Mouse (Mus musculus) limb, embryonic 13.5 days (tissue): ENCODE measurements at regions not wholly inside any gene's neighbourhood (a gene's known extent, or its start where the extent isn't known, plus 50 kb on each side); places are given as distances from the start of the nearest gene placed in this dataset.

Experiments
- ATAC-seq: fragments of 200-750 bp; cut with Nextera tagmentation; 2 replicates; pipeline ENCODE4 v1.8.0; 2017; ENCODE audit warnings: low read depth, moderate number of reproducible peaks, moderate TSS enrichment; ENCODE audit not compliant: low FRiP score
- H3K27ac ChIP-seq: fragments of 300-500 bp; sonication (generic); 2 replicates; pipeline ENCODE4 v1.5.1; 2015; ENCODE audit warnings: inconsistent platforms, mild to moderate bottlenecking, moderate library complexity
- H3K27me3 ChIP-seq: fragments of 300-500 bp; sonication (generic); 2 replicates; pipeline ENCODE4 v1.6.1; 2015; ENCODE audit warnings: mild to moderate bottlenecking, inconsistent platforms
- H3K36me3 ChIP-seq: fragments of 300-500 bp; sonication (generic); 2 replicates; pipeline ENCODE4 v1.6.1; 2015; ENCODE audit warnings: inconsistent platforms, mild to moderate bottlenecking, moderate library complexity
- H3K4me1 ChIP-seq: fragments of 300-500 bp; sonication (generic); 2 replicates; pipeline ENCODE4 v1.6.1; 2015; ENCODE audit warnings: inconsistent platforms
- H3K4me2 ChIP-seq: fragments of 300-500 bp; sonication (generic); replicated peaks from 2 replicates; pipeline ENCODE4 v1.6.1; 2015; ENCODE audit warnings: inconsistent platforms, mild to moderate bottlenecking, moderate library complexity
- H3K4me3 ChIP-seq: fragments of 300-500 bp; sonication (generic); 2 replicates; pipeline ENCODE4 v1.5.1; 2015; ENCODE audit warnings: moderate library complexity, mild to moderate bottlenecking, inconsistent platforms
- H3K9ac ChIP-seq: fragments of 300-500 bp; sonication (generic); 2 replicates; pipeline ENCODE4 v1.6.1; 2015; ENCODE audit warnings: mild to moderate bottlenecking, inconsistent platforms
- H3K9me3 ChIP-seq: fragments of 300-500 bp; sonication (generic); 2 replicates; pipeline ENCODE4 v1.6.1; 2016; ENCODE audit warnings: inconsistent platforms
- WGBS: fragments of 180-500 bp; shearing (Covaris S2); methylation state at CpG from one replicate; pipeline ENCODE4 v1.1.7; 2015; 5-methylcytosine and 5-hydroxymethylcytosine counted together

DNA sequence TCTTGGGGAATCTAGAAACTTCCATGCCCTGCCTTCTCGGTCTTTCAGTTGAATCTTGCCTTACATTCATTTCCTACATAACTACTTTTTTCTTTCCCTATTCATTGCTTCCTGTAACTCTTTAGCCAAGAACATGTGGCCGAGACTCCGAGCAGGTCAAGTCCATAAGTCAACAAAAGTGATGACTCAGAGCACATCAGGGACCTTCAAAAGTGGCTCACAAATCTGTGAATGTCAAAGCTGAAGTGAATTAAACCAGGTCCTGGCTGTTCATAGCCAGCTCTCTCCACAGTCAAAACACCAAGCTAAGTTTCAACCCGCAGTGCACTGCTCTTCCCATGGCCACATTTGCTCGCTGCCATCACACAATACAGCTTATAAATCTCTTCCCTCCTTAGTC, 252.5 kb upstream of the Zfp703 start:
- Histone ChIP-seq H3K4me3 (no peak overlapping the region), H3K27ac (no peak overlapping the region), H3K9ac (no peak overlapping the region), H3K9me3 (no peaks in the 10 kb centered on the region), H3K27me3 (peaks cover 10% of the 10 kb centered on the region; the same call in 1 of the 2 replicates), H3K4me1 (no peaks in the 10 kb centered on the region), H3K4me2 (no peak overlapping the region), H3K36me3 (no peaks in the 10 kb centered on the region)
- no peak for ATAC-seq
- WGBS: 75% methylated on average over 5 of the region's 5 CpGs

- Histone ChIP-seq H3K4me2 (no peak overlapping the region), H3K4me1 (no peaks in the 10 kb centered on the region), H3K36me3 (no peaks in the 10 kb centered on the region), H3K4me3 (no peak overlapping the region), H3K9ac (no peak overlapping the region), H3K27ac (no peak overlapping the region), H3K9me3 (no peaks in the 10 kb centered on the region), H3K27me3 (peaks cover 10% of the 10 kb centered on the region; the same call in 1 of the 2 replicates)
- ATAC-seq: no peak
- 72% methylated on average over 7 of the region's 7 CpGs for WGBS
Measured at GRCm38 (mm10) chr8:26725521-26725920, 251.6 kb upstream of the Zfp703 start.

- WGBS: 80% methylated on average over 5 of the region's 5 CpGs
- Histone ChIP-seq H3K9me3 (no peaks in the 10 kb centered on the region), H3K36me3 (no peaks in the 10 kb centered on the region), H3K27me3 (0 out of 2 replicates have a peak, but pooled peaks cover 8% of the 10 kb centered on the region), H3K4me1 (no peaks in the 10 kb centered on the region), H3K4me2 (no peak overlapping the region), H3K27ac (no peak overlapping the region), H3K4me3 (no peak overlapping the region), H3K9ac (no peak overlapping the region)
- ATAC-seq: no peak
Measured at GRCm38 (mm10) chr8:26729351-26729750, 247.8 kb upstream of the Zfp703 start.

- ATAC-seq: no peak
Measured at GRCm38 (mm10) chr8:26731111-26731510, 246.0 kb upstream of the Zfp703 start.

GRCm38 (mm10) chr8:26744424-26744823, 232.7 kb upstream of the Zfp703 start:
- Histone ChIP-seq H3K36me3 (no peaks in the 10 kb centered on the region), H3K4me1 (peaks cover 19% of the 10 kb centered on the region), H3K27ac (no peak overlapping the region), H3K4me2 (no peak overlapping the region), H3K9me3 (no peaks in the 10 kb centered on the region), H3K27me3 (peaks cover 22% of the 10 kb centered on the region), H3K9ac (no peak overlapping the region), H3K4me3 (no peak overlapping the region)
- no peak for ATAC-seq
- WGBS: 82% methylated on average over 3 of the region's 3 CpGs

More at GRCm38 (mm10) chr8:26731111-26731510, 246.0 kb upstream of the Zfp703 start:
- H3K27me3 ChIP-seq: 0 out of 2 replicates have a peak, but pooled peaks cover 3% of the 10 kb centered on the region
- H3K4me3 ChIP-seq: no peak overlapping the region
- no peaks in the 10 kb centered on the region for H3K36me3 ChIP-seq
- H3K4me2 ChIP-seq: no peak overlapping the region
- 81% methylated on average over 2 of the region's 2 CpGs for WGBS
- H3K9me3 ChIP-seq: no peaks in the 10 kb centered on the region
- H3K4me1 ChIP-seq: no peaks in the 10 kb centered on the region
- no peak overlapping the region for H3K9ac ChIP-seq
- H3K27ac ChIP-seq: no peak overlapping the region

GRCm38 (mm10) chr8:26746811-26747210, 230.3 kb upstream of the Zfp703 start:
- H3K27me3 ChIP-seq: peaks cover 24% of the 10 kb centered on the region
- no peaks in the 10 kb centered on the region for H3K36me3 ChIP-seq
- 0 out of 2 replicates have a peak overlapping the region, but pooled peaks have one; percentile 21 for H3K4me2 ChIP-seq
- 76% methylated on average over 3 of the region's 3 CpGs for WGBS
- H3K4me3 ChIP-seq: no peak overlapping the region
- no peaks in the 10 kb centered on the region for H3K9me3 ChIP-seq
- peaks cover 19% of the 10 kb centered on the region for H3K4me1 ChIP-seq
- H3K27ac ChIP-seq: no peak overlapping the region
- ATAC-seq: no peak
- H3K9ac ChIP-seq: no peak overlapping the region

DNA sequence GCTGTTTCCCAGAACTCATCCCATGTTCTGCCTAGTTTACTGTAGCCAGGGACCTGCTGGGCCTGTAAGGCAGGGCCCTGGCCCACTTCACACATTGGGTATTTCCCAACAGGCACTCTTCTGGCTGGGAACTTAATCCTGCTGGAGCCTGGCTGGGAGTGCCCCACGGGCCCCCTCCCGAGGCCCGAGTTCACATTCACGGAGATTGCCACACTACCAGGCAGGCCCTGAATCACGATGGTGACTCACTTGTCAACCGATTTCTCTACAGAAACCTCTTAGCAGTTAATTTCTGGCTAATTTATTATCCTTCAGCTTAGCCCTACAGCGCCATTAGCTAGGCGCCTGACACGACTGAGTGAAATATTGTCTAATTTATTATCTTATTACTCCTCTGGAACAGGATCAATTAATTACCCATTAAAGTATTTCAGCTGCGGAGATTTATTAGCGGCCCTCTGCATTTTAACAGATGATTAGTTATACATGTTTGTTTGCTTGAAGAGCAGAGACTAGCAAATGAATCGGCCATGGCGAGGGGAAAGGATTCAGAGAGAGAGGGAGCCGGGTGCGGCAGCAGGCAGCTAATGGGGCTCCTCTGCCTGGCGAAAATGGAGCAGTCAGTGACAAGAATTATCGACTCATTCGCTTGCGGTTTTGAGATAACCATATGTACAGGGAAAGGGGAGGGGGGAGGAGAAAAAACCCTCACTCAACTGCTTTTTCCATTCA, 229.7 kb upstream of the Zfp703 start:
- H3K27me3 ChIP-seq: peaks cover 24% of the 10 kb centered on the region
- peak overlapping the region; percentile 21 for H3K4me2 ChIP-seq
- 17% methylated on average over 19 of the region's 19 CpGs for WGBS
- no peak overlapping the region for H3K4me3 ChIP-seq
- no peak overlapping the region for H3K27ac ChIP-seq
- peak; percentile 40; the same call in 1 of the 2 replicates for ATAC-seq
- H3K9me3 ChIP-seq: no peaks in the 10 kb centered on the region
- no peaks in the 10 kb centered on the region for H3K36me3 ChIP-seq
- peaks cover 19% of the 10 kb centered on the region for H3K4me1 ChIP-seq
- H3K9ac ChIP-seq: no peak overlapping the region

DNA sequence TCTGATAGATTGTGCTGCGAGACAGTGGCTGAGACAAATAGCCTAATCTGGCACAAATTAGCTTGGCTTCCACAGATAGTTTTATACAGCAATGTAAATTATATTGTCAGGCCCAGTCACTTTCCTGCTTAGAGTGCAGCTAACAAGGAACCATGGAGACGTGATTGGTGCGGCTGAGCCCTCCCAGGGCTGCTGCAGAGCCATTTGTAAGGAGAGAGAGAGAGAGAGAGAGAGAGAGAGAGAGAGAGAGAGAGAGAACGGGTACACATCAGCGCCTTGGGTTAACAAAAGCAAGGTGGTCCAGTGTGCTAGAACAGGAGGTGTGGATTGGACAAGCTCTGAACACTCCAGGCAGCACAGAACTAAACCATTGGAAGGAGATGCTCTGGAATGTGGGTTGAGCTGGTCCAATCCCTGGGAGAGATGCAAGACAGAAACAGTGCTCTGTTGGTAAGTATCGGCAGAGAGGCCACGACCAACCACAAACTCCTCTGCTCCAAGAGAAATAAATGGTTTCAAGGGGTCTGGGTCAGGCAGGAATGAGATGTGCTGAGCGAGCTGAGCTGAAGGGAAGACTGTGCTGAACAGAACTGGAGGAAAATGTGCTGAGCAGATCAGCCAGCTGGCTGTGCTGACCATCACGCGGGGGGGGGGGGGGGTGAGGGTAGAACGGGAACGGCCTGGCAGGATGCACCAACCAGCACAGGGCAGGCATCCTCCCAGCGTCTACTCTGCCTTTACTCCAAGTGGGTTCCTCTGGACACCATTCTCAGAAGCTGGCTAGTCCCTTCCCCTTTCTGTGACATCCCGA, 228.8 kb upstream of the Zfp703 start:
- Histone ChIP-seq H3K4me2 (peak overlapping the region; percentile 14; the same call in 1 of the 2 replicates), H3K4me1 (peaks cover 19% of the 10 kb centered on the region), H3K9me3 (no peaks in the 10 kb centered on the region), H3K9ac (no peak overlapping the region), H3K36me3 (no peaks in the 10 kb centered on the region), H3K4me3 (no peak overlapping the region), H3K27me3 (peaks cover 24% of the 10 kb centered on the region), H3K27ac (no peak overlapping the region)
- 31% methylated on average over 11 of the region's 14 CpGs for WGBS
- ATAC-seq: peak; percentile 72

GRCm38 (mm10) chr8:26748972-26749291, 228.2 kb upstream of the Zfp703 start:
- Histone ChIP-seq H3K4me1 (peaks cover 19% of the 10 kb centered on the region), H3K4me2 (no peak overlapping the region), H3K9me3 (no peaks in the 10 kb centered on the region), H3K36me3 (no peaks in the 10 kb centered on the region), H3K27me3 (peaks cover 20% of the 10 kb centered on the region), H3K4me3 (no peak overlapping the region), H3K27ac (no peak overlapping the region), H3K9ac (no peak overlapping the region)
- no peak for ATAC-seq
- 84% methylated on average over 1 of the region's 1 CpGs for WGBS

DNA sequence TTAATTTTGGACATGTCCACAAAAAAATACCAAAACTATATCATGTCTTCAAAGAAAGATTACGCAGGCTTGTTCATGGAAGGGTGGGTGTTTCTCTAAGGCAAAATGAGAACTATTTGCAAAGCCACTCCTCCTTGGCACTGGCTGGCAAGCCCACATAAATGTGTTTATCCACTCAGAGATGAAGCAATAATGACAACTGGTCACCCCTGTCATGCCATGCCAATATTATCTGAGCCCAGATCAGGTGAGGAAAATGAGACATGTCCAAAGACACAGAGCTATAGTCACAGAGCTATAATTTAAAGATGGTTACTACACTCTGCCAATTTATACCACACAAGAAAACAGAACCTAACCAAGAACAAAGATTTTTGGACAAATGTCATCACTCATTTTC, 227.0 kb upstream of the Zfp703 start:
- WGBS: 96% methylated on average over 1 of the region's 1 CpGs
- ATAC-seq: no peak
- Histone ChIP-seq H3K27ac (no peak overlapping the region), H3K27me3 (peaks cover 19% of the 10 kb centered on the region), H3K4me3 (no peak overlapping the region), H3K4me1 (peaks cover 19% of the 10 kb centered on the region), H3K9me3 (peaks cover 4% of the 10 kb centered on the region), H3K36me3 (no peaks in the 10 kb centered on the region), H3K9ac (no peak overlapping the region), H3K4me2 (no peak overlapping the region)

DNA sequence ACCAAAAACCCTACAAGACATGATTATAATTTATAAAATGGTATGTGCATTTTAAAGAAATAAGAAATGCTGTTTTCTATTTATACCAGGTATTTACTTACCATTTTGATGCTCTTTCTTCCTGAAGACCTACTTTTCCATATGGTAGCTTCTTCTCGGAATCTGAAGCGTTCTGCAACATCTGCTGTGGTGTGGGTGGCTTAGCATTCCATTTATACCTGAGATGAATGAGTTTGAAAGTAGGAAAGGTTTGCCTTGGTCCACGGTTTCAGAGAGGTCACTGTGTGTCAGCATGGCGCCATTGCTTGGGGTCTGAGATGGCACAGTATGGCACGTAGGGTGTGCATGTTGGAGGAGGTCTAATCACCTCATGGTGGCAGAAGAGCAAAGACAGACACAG, 225.5 kb upstream of the Zfp703 start:
- no peak overlapping the region for H3K9ac ChIP-seq
- H3K27me3 ChIP-seq: peaks cover 13% of the 10 kb centered on the region
- peaks cover 19% of the 10 kb centered on the region for H3K4me1 ChIP-seq
- WGBS: 92% methylated on average over 5 of the region's 5 CpGs
- no peak for ATAC-seq
- H3K4me2 ChIP-seq: no peak overlapping the region
- no peak overlapping the region for H3K27ac ChIP-seq
- no peak overlapping the region for H3K4me3 ChIP-seq
- H3K9me3 ChIP-seq: peaks cover 4% of the 10 kb centered on the region
- H3K36me3 ChIP-seq: no peaks in the 10 kb centered on the region

GRCm38 (mm10) chr8:26756452-26756851, 220.7 kb upstream of the Zfp703 start:
- Histone ChIP-seq H3K27me3 (no peaks in the 10 kb centered on the region; the same call in 1 of the 2 replicates), H3K4me3 (no peak overlapping the region), H3K4me1 (no peaks in the 10 kb centered on the region), H3K27ac (no peak overlapping the region), H3K9me3 (peaks cover 13% of the 10 kb centered on the region), H3K36me3 (no peaks in the 10 kb centered on the region), H3K9ac (no peak overlapping the region), H3K4me2 (no peak overlapping the region)
- 71% methylated on average over 2 of the region's 2 CpGs for WGBS
- no peak for ATAC-seq
